Mouse (Mus musculus): ENCODE results near the gene Ushbp1.
"Not testable (repeated sequence)": the region's sequence is repeated elsewhere in the genome, so short reads cannot be mapped to it uniquely, and the experiment has no call there.

Gene Ushbp1

DNA sequence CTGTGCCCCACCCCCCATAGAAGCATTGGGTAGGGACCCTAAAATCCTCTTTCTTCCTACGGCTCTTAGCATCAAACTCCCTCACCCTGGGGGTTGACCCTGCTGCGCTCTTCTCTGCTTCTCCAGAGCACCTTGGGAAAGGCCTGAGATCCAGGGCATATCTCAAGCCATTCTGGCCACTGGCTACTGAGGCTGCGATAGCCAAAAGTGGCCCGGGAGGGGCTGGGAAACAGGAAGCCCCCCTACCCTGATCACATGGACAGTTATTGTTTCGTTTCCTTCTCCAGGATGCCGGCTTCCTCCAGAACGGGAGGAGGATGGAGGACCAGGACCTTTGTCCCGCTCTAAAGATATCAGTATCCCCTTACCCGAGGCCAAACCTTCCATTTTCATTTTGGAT lies at the start of gene Ushbp1:
Gene Ushbp1 (minus strand): TSS at position 174 of the 400 bp plus-strand sequence.
- DNase-seq (ENCODE audit: low spot score in 2 of 2) = peak; percentile 21 to 35

DNA sequence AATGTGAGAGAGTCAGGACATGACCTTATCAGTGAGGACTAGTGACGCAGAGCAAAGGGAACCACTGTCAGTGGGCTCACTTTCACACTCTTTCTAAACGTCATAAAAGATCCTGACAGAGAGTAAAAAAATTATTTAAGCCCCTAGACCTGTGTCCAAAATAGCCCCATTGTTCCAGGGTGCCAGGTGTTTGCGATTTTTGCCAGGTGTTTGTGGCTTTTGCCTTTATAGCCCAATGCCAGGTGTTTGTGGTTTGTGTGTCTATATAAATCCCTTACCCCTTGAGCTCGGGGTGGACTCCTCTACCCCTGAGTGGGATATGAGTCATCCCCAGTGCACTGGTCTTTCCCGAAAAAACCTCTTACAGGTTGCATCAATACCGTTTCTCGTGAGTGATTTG lies 49.5 kb upstream of the Ushbp1 start:
- DNase-seq (ENCODE audit: low spot score in 2 of 2) = no peak

- DNase-seq (ENCODE audit: low spot score in 2 of 2) = peak in 1 of 2 experiments; percentile 66
These were observed 45.8 kb upstream of the Ushbp1 start for GRCm38 (mm10) chr8:71441404-71441803.

DNA sequence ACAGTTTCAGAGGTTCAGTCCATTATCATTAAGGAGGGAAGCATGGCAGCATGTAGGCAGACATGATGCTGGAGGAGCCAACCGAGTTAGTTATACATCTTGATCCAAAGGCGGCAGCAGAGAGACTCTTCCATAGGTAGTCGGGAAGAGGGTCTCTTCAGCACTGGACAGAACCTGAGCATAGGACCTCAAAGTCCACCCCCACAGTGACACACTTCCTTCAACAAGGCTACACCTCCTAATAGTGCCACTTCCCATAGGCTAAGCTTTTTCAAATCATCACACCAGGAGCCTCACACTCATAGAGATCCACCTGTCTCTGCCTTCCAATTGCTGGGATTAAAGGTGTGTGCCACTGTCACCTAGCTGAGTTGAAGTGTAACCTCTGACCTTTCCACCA lies 41.4 kb upstream of the Ushbp1 start:
- no peak for DNase-seq (ENCODE audit: low spot score in 2 of 2)

- DNase-seq (ENCODE audit: low spot score in 2 of 2) = not testable (repeated sequence)
These were observed 37.3 kb upstream of the Ushbp1 start for GRCm38 (mm10) chr8:71432935-71433334.

DNA sequence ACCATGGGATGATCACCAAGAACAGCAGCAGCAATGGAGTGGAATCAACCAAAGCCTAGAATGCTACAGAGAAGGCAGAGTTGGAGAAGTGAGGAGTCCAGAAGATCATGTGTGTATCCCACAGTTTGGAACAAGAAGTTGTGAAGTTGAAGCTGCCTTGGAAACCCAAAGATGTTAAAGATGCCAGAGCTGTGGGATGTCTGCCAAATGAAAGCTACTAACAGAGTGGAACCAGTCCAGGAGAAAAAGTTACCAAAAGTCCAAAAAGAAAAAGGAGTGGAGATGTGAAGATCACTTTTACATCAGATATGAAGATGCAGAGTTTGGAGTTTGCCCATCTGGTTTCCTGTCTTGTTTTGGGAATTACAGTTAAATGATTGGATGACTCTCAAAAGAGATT lies 26.5 kb upstream of the Ushbp1 start:
- DNase-seq (ENCODE audit: low spot score in 2 of 2) = no peak

DNA sequence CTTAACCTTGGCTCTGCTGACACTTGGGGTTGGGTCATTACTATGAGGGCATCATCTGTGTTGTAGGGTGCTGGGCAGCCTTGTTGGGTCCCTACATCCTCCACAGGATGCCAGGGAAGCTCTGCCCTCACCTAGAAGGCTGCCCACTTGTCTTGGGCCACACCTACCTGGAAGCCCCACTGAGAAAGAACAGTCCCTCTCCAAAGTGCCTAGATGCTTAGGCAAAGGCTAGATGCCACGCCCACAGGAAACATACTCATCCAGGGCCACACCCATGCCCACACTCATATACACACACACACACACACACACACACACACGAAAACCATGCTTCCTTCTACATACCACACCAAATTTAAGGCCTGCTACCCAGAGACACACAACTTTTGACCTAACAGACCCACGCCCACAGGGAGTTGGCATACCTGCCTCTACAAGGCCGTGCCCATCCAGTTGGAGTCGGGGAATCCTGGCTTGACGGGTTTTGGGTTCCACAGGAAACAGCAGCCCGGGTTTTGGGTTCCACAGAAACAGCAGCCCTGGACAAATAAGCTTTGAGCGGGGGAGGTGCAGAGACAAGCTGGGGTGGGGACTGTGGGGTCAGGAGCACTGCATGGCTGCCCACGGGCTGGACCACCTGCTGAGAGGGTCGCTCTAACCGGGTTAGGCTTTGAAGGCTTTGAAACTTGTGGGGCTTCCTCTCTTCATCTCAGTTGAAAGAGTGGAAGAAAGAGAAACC lies 16.1 kb upstream of the Ushbp1 start:
- DNase-seq (ENCODE audit: low spot score in 2 of 2) = no peak

- DNase-seq (ENCODE audit: low spot score in 2 of 2) = no peak
These were observed 12.6 kb upstream of the Ushbp1 start for GRCm38 (mm10) chr8:71408231-71408630.

DNA sequence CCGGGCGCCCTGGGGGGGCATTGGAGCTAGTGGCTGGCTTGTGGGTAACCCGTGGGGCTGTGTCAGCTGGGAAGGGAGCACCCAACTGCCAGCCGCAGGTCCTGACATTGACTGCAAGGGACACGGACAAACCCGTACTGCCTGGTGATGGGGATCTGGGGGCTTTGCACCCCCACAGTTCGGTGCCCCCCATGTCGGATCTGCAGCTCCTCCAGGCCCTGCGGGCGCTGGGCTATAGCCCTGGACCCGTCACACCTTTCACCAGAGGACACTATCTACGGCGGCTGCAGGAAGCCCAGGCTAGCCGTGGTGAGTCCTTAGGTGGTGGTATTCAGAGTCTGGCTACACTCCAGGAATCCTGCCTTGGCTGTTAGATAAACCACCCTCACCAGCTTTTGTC lies 11.8 kb upstream of the Ushbp1 start:
- DNase-seq (ENCODE audit: low spot score in 2 of 2) = no peak

DNA sequence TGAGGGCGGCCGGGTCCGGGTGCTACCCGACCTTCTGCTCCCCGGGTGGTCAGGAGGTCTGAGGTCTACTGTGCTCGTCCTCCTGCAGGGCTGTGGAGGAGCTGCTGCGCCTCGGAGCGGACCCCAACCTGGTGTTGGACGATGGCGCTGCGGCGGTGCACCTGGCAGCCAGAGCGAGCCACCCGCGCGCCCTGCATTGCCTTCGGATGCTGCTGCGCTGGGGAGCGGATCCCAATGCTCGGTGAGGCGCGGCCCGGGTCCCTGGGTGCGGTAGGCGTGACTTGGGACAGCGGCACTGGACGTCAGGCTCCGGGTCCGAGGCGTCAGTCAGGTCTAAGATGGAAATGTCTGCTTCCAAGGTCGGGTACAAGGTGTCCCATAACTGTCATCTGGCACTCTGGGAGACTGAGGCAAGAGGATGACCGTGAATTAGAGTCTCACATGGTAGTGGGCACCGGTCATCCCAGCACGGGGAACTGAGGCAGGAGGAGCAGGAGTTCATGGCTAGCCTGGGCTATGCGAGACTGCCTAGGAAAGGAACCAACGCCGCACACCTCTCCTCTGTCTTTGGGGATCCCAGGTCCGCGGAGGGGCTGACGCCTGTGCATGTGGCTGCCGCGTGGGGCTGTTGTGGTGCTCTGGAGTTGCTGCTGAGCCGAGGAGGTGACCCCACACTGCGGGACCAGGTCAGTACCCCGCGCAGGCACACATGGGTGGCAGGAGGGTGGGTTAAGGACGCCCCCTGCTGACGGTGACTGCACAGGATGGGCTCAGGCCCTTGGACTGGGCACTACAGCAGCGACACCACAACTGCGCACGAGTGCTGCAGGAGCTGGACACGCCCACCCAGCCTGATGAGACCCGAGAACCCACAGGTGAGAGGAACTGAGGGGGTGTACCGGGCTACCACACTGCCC lies 10.8 kb upstream of the Ushbp1 start:
- peak in 1 of 2 experiments; percentile 56 for DNase-seq (ENCODE audit: low spot score in 2 of 2)

- DNase-seq (ENCODE audit: low spot score in 2 of 2) = peak; percentile 95 to 96
These were observed 9.9 kb upstream of the Ushbp1 start, which contains the start of gene Ankle1 for GRCm38 (mm10) chr8:71405401-71406098. Gene Ankle1 (plus strand): TSS chr8:71406010.

GRCm38 (mm10) chr8:71404951-71405351 lies 9.3 kb upstream of the Ushbp1 start:
- no peak for DNase-seq (ENCODE audit: low spot score in 2 of 2)

DNA sequence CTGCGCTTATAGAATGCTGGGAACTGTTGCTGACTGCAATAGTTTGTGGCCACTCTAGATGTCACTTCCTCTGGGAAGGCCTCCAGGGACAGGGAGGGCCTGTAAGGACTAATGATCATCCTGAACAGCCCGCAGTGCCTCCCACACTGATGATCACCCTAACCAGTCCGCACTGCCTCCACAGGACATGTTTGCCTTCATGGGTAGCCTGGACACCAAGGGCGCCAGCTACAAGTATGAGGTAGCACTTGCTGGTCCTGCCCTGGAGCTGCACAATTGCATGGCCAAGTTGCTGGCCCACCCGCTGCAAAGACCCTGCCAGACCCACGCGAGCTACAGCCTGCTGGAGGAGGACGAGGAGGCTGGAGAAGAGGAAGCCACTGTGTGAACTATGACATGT lies 8.4 kb upstream of the Ushbp1 start:
- DNase-seq (ENCODE audit: low spot score in 2 of 2) = peak in 1 of 2 experiments; percentile 30

DNA sequence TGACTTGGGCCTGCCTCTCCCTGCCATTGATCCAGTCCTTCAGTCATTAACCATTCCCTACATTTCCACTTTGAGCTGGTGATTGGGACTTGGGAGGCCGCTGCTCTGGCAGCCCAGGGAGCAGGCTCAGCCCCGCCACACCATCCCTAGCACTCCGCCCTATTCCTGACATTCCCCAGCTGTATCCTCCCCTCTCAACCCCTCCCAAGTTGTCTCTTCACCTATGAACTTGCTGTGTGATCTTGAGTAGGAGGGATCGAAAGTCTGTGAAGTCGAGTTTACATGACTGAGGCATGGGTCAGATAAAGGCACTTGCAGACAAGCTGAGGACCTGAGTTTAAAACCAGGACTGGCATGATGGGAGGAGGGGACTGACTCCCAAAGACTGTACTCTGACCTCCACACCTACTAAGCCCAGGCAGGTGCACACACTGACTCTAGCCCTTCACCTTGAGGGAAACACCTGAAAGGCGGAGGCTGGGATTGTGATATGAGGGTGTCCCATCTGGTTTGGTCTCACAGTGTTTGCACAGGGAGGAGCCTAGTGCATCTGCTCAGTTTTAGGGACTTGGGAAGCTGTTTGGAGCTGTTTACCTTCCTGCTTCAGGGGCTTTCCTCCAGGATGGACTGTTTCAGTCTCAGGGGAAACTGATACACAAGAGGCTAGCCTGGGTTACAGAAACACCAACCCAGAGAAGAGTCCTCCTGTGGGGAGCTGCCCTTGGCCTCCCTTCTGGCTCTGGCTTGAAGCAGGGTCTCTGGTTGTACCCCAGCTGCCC lies 7.7 kb upstream of the Ushbp1 start:
- DNase-seq (ENCODE audit: low spot score in 2 of 2) = peak in 1 of 2 experiments; percentile 12

DNA sequence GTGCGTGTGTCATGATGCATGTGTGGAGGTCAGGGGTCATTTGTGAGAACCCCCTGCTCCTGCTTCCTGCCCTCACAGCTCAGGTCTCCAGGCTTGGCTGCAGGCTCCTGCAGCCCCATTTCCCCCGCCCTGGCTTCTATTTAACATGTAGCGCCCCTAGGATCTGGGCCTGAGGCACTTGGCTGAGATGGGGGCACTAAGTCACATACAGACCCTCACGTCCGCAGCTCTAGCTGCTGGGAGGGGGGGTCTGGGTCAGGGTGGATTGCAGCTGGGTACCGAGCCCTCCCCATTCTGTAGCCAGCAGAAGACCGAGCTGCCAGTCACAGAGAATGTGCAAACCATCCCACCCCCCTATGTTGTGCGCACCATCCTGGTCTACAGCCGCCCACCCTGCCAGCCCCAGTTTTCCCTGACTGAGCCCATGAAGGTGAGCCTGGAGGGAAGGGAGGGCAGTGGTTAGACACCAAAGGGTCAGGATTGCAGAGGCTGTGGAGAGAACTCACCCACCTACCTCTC lies 6.9 kb upstream of the Ushbp1 start:
- DNase-seq (ENCODE audit: low spot score in 2 of 2) = peak in 1 of 2 experiments; percentile 18

DNA sequence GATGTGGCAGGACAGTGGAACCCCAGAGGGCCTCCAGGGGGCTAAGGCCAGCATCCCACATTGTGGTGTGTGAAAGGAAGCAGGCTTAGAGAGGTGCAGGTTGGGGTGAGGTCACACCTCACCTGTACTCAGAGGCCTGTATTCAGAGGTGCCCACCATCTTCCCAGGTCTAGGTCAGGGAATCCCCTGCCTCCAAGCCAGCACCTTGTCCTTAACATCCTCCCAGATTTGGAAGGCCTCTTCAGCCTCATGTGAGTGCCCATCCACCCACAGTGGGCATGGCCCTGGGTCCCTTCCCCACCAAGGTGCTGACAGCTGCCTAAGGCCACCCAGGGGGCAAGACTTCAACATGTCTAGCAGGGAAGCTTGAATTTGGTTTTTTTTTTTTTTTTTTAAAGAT lies 5.9 kb upstream of the Ushbp1 start:
- peak; percentile 21 to 25 for DNase-seq (ENCODE audit: low spot score in 2 of 2)

- peak; percentile 15 to 23 for DNase-seq (ENCODE audit: low spot score in 2 of 2)
These were observed 5.2 kb upstream of the Ushbp1 start for GRCm38 (mm10) chr8:71400826-71401225.

GRCm38 (mm10) chr8:71397701-71398100 lies 2.1 kb upstream of the Ushbp1 start:
- DNase-seq (ENCODE audit: low spot score in 2 of 2) = peak; percentile 25 to 39

GRCm38 (mm10) chr8:71396639-71397305 lies 1.2 kb upstream of the Ushbp1 start, which contains the start of gene Babam1:
Gene Babam1 (plus strand): TSS chr8:71396861.
- peak; percentile 96 to 98 for DNase-seq (ENCODE audit: low spot score in 2 of 2)

- DNase-seq (ENCODE audit: low spot score in 2 of 2) = peak in 1 of 2 experiments; percentile 22
These were observed 531 bp downstream of the Ushbp1 start for GRCm38 (mm10) chr8:71395071-71395470.

Data from right cerebral cortex, postnatal 10 days (tissue).